Mouse (Mus musculus) myocyte (in vitro differentiated cells): ENCODE results near the gene Sulf2.

Source experiments
- CEBPB ChIP-seq: IDR thresholded peaks from 2 replicates; pipeline ENCODE4 v1.6.1; 2011; ENCODE audit warnings: mild to moderate bottlenecking, moderate library complexity; ENCODE audit not compliant: poor library complexity, insufficient read depth, severe bottlenecking
- E2F4 ChIP-seq: IDR thresholded peaks from one replicate; pipeline ENCODE4 v1.6.1; 2011; ENCODE audit warnings: mild to moderate bottlenecking, control low read depth, moderate library complexity; ENCODE audit not compliant: insufficient read depth
- MAX ChIP-seq: IDR thresholded peaks from one replicate; pipeline ENCODE4 v1.6.1; 2011; ENCODE audit warnings: low read depth, mild to moderate bottlenecking, control low read depth
- MYOD1 ChIP-seq, 3 experiments: IDR thresholded peaks; one replicate each; pipeline ENCODE4 v1.6.1; 2011; ENCODE audit warnings: control low read depth in 2 of 3, low read depth in 2 of 3, mild to moderate bottlenecking in 2 of 3, moderate library complexity in 1 of 3; ENCODE audit not compliant: insufficient read length in 2 of 3, control insufficient read depth in 1 of 3
- MYOG ChIP-seq, 3 experiments: IDR thresholded peaks; one replicate each; pipeline ENCODE4 v1.6.1; 2011; ENCODE audit warnings: control low read depth in 2 of 3, low read depth in 2 of 3, mild to moderate bottlenecking in 2 of 3; ENCODE audit not compliant: insufficient read length in 2 of 3, control insufficient read depth in 1 of 3, insufficient read depth in 1 of 3
- POLR2A ChIP-seq: IDR thresholded peaks from one replicate; pipeline ENCODE4 v1.6.1; 2011; ENCODE audit warnings: low read depth, mild to moderate bottlenecking, control low read depth, moderate library complexity; ENCODE audit not compliant: insufficient read length
- POLR2AphosphoS2 ChIP-seq: IDR thresholded peaks from one replicate; pipeline ENCODE4 v1.6.1; 2011; ENCODE audit warnings: low read depth, control low read depth; ENCODE audit not compliant: insufficient read length
- REST ChIP-seq: IDR thresholded peaks from one replicate; pipeline ENCODE4 v1.6.1; 2011; ENCODE audit warnings: mild to moderate bottlenecking, control low read depth, moderate library complexity; ENCODE audit not compliant: insufficient read depth, insufficient read length
- SRF ChIP-seq: IDR thresholded peaks from one replicate; pipeline ENCODE4 v1.6.1; 2011; ENCODE audit warnings: low read depth; ENCODE audit not compliant: control insufficient read depth, insufficient read length
- TCF12 ChIP-seq: IDR thresholded peaks from one replicate; pipeline ENCODE4 v1.6.1; 2011; ENCODE audit warnings: mild to moderate bottlenecking, control low read depth; ENCODE audit not compliant: poor library complexity, insufficient read depth, severe bottlenecking
- TCF3 ChIP-seq: IDR thresholded peaks from one replicate; pipeline ENCODE4 v1.6.1; 2011; ENCODE audit warnings: low read depth, control low read depth; ENCODE audit not compliant: insufficient read length
- USF1 ChIP-seq: IDR thresholded peaks from one replicate; pipeline ENCODE4 v1.6.1; 2011; ENCODE audit warnings: low read depth, mild to moderate bottlenecking, control low read depth, moderate library complexity

DNA sequence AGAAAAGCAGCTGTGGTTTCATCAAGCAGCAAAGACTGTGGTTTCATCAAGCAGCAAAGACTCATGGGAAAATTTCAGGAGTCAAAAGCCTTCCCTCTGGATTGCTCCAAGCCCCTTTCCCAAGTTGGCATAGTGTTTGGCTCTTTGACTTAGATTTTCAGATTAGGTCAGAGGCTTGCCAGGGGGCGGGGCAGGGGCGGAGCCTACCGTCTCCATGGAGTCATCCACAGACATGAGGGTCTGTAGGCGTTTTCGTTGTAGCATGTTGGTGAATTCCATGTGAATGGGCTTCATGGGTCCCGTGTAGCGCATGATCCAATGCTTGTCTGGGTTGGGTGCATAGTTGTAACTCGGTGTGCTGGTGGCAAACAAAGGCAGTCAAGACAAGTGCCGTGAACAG is 66.5 kb downstream of the Sulf2 start:
- TF ChIP-seq MAX (no peak), POLR2A (no peak), TCF12 (no peak), MYOD1 (IDR thresholded peaks at IDR 0.05; ENCODE audit: control insufficient read depth in 1 of 3, insufficient read length in 2 of 3, low read depth in 2 of 3) (no peak), E2F4 (no peak), SRF (no peak), MYOG (IDR thresholded peaks at IDR 0.05; ENCODE audit: control insufficient read depth in 1 of 3, insufficient read depth in 1 of 3, insufficient read length in 2 of 3, low read depth in 2 of 3) (no peak), USF1 (no peak), REST (no peak), POLR2AphosphoS2 (no peak), CEBPB (no peak), TCF3 (no peak)
